Mouse (Mus musculus): ENCODE results near the gene Pde1c. TPM values are rescaled to one million over a fixed set of nuclear protein-coding genes. Genes with fewer than 3 reads are reported as not detected.

Pde1c gene
- polyA plus RNA-seq, 2 experiments, result 0.45 to 0.46 TPM

DNA sequence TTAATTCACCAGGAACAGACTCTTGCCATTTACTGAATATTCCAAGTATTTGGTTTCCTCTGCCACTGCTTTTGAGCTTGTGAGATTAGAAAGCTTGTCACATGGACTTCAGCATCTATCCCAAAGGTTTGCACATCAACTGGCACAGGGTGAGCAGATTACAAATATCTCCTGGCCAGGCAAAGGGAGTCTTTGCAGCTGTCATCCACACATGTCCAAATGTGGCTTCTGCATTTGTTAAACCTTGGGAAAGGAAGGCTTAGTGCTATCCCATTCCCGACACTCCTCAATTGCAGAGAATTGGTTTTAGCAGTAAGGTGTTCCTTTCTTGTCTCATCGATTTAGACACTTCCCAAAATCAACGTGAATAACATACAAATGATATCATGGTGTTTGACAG is 221.7 kb downstream of the Pde1c start:
- H3K36me3 ChIP-seq (replicated peaks; ENCODE audit: control insufficient read depth, insufficient read depth, low read depth), result no peaks in the 10 kb centered on the region
- no peaks in the 10 kb centered on the region for H3K9me3 ChIP-seq (ENCODE audit: control insufficient read depth, low read length)
- no peaks in the 10 kb centered on the region for H3K4me1 ChIP-seq (replicated peaks; ENCODE audit: control insufficient read depth in 2 of 2, insufficient read depth in 2 of 2, low read length in 1 of 2)
- 46% methylated on average over 3 of the region's 3 CpGs for WGBS (ENCODE audit: insufficient replicate concordance)
- ATAC-seq (ENCODE audit: insufficient read depth), result no peak
- H3K27ac ChIP-seq, result no peak overlapping the region
- no peak overlapping the region for H3K4me3 ChIP-seq (ENCODE audit: insufficient read depth in 1 of 2, low read depth in 2 of 2, low read length in 2 of 2)
- H3K9ac ChIP-seq (replicated peaks), result no peak overlapping the region
- H3K4me2 ChIP-seq (ENCODE audit: low read depth), result no peak overlapping the region
- H3K27me3 ChIP-seq (ENCODE audit: control insufficient read depth, insufficient read depth, low read length), result no peaks in the 10 kb centered on the region
- no peak for TF ChIP-seq EP300 (IDR thresholded peaks at IDR 0.05; ENCODE audit: low read depth)
- no peak for TF ChIP-seq CTCF (IDR thresholded peaks at IDR 0.05; ENCODE audit: low read depth)
- DNase-seq (ENCODE audit: low read depth in 3 of 3, low spot score in 3 of 3), result no peak

DNA sequence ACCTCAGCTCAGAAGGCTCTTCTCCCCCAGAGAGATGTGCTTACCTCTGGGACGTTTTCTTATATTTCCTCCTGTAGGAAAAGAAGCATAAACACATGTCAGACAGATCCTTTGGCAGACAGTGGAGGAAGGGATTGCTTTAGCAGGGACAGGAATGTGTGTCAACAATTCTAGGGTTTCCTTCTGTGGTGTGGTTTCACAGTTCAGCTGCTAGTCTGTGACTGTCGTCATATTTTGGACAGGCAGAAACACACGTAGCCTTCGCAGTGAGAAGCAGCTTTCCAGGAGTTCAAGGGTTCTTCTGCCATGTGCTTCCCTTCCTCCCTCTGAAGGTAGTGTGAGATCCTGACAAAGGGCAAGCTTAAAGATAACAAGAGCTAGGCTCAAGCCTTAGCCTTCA is 223.8 kb downstream of the Pde1c start:
- Histone ChIP-seq H3K27ac (no peak overlapping the region), H3K4me1 (replicated peaks; ENCODE audit: control insufficient read depth in 2 of 2, insufficient read depth in 2 of 2, low read length in 1 of 2) (no peaks in the 10 kb centered on the region), H3K9ac (replicated peaks) (no peak overlapping the region), H3K9me3 (ENCODE audit: control insufficient read depth, low read length) (no peaks in the 10 kb centered on the region), H3K4me2 (ENCODE audit: low read depth) (no peak overlapping the region), H3K36me3 (replicated peaks; ENCODE audit: control insufficient read depth, insufficient read depth, low read depth) (no peaks in the 10 kb centered on the region), H3K27me3 (ENCODE audit: control insufficient read depth, insufficient read depth, low read length) (no peaks in the 10 kb centered on the region), H3K4me3 (ENCODE audit: insufficient read depth in 1 of 2, low read depth in 2 of 2, low read length in 2 of 2) (no peak overlapping the region)
- TF ChIP-seq EP300 (IDR thresholded peaks at IDR 0.05; ENCODE audit: low read depth) (no peak), CTCF (IDR thresholded peaks at IDR 0.05; ENCODE audit: low read depth) (no peak)
- WGBS (ENCODE audit: insufficient replicate concordance), result 43% methylated on average over 4 of the region's 4 CpGs
- no peak for ATAC-seq (ENCODE audit: insufficient read depth)
- no peak for DNase-seq (ENCODE audit: low read depth in 3 of 3, low spot score in 3 of 3)

DNA sequence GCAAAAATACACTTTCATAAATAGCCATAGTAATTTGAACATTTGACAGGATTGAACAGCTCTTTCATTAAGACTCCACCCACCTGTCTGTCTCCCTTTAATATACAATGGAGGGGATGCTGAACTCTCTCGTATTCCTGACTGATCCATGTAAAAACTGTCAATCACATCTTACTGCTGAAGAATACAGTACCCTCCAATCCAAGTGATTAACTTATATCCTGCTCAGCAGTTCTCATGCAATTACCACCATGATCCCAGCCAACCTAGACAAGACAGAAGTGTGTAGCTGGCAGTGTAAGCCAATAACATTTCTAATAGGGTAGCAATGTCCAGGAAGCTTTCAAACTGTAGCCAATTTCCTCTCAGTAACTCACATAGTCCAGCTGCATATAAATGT is 226.9 kb downstream of the Pde1c start:
- Histone ChIP-seq H3K9ac (replicated peaks) (no peak overlapping the region), H3K27me3 (ENCODE audit: control insufficient read depth, insufficient read depth, low read length) (no peaks in the 10 kb centered on the region), H3K9me3 (ENCODE audit: control insufficient read depth, low read length) (no peaks in the 10 kb centered on the region), H3K36me3 (replicated peaks; ENCODE audit: control insufficient read depth, insufficient read depth, low read depth) (no peaks in the 10 kb centered on the region), H3K4me3 (ENCODE audit: insufficient read depth in 1 of 2, low read depth in 2 of 2, low read length in 2 of 2) (no peak overlapping the region), H3K4me2 (ENCODE audit: low read depth) (no peak overlapping the region), H3K27ac (no peak overlapping the region), H3K4me1 (replicated peaks; ENCODE audit: control insufficient read depth in 2 of 2, insufficient read depth in 2 of 2, low read length in 1 of 2) (no peaks in the 10 kb centered on the region)
- ATAC-seq (ENCODE audit: insufficient read depth) (no peak), DNase-seq (ENCODE audit: low read depth in 3 of 3, low spot score in 3 of 3) (no peak)
- TF ChIP-seq CTCF (IDR thresholded peaks at IDR 0.05; ENCODE audit: low read depth) (no peak), EP300 (IDR thresholded peaks at IDR 0.05; ENCODE audit: low read depth) (no peak)
- WGBS (ENCODE audit: insufficient replicate concordance), result 58% methylated on average over 1 of the region's 1 CpGs

DNA sequence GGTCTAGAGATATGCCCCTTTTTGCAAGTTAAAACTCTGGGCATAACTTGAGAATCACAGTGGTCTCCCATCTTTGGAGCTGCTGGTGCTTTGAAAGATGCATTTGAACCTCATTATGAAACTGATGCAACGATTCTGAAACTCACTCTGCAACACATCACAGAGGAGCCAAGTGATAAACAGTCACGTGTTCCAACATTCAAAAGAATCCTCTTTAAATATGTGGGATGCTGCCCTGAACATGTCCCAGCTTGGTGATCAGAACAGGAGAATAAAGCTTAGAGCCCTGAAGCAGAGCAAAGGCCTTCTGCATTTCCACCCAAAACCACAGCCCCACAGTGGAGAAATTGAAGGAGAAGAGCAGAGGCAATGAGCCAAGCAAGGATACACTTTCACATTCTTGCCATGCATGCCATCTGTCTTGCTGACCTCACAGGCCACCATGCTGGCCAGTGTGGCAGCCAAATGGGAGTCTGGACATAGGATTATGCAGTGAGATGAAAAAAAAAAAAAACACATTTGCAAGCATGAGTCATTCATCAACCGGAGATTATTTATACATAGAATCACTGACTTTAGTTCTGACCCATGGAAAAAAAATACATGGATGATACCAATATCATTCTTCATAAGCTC is 233.0 kb downstream of the Pde1c start:
- no peak for ATAC-seq (ENCODE audit: insufficient read depth)

DNA sequence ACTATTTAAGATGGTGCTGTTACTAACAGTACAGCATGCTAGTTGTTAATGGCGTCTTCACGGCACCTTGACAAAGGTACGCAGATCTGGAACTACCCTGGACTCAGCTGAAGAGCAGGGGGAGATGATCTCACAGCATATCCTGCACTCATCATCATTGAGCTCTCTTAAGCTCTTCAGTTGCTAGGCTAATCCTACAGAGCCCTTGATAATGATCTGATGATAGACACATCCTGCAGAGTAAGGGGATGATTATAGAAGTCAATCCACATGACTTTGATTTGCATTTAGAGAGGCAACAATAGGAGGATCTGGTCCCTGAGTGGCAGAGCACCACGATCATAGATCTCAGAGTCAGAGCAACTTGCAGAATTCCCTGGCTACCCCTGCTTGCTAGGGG is 236.8 kb downstream of the Pde1c start:
- Histone ChIP-seq H3K4me3 (ENCODE audit: insufficient read depth in 1 of 2, low read depth in 2 of 2, low read length in 2 of 2) (no peak overlapping the region), H3K27me3 (ENCODE audit: control insufficient read depth, insufficient read depth, low read length) (no peaks in the 10 kb centered on the region), H3K4me1 (replicated peaks; ENCODE audit: control insufficient read depth in 2 of 2, insufficient read depth in 2 of 2, low read length in 1 of 2) (no peaks in the 10 kb centered on the region), H3K36me3 (replicated peaks; ENCODE audit: control insufficient read depth, insufficient read depth, low read depth) (no peaks in the 10 kb centered on the region), H3K4me2 (ENCODE audit: low read depth) (no peak overlapping the region), H3K27ac (no peak overlapping the region), H3K9me3 (ENCODE audit: control insufficient read depth, low read length) (no peaks in the 10 kb centered on the region), H3K9ac (replicated peaks) (no peak overlapping the region)
- no peak for ATAC-seq (ENCODE audit: insufficient read depth)
- 62% methylated on average over 4 of the region's 4 CpGs for WGBS (ENCODE audit: insufficient replicate concordance)
- no peak for DNase-seq (ENCODE audit: low read depth in 3 of 3, low spot score in 3 of 3)
- no peak for TF ChIP-seq EP300 (IDR thresholded peaks at IDR 0.05; ENCODE audit: low read depth)
- no peak for TF ChIP-seq CTCF (IDR thresholded peaks at IDR 0.05; ENCODE audit: low read depth)

More for the DNA sequence above, 233.0 kb downstream of the Pde1c start:
- no peaks in the 10 kb centered on the region for H3K36me3 ChIP-seq (replicated peaks; ENCODE audit: control insufficient read depth, insufficient read depth, low read depth)
- no peak for TF ChIP-seq EP300 (IDR thresholded peaks at IDR 0.05; ENCODE audit: low read depth)
- H3K4me3 ChIP-seq (ENCODE audit: insufficient read depth in 1 of 2, low read depth in 2 of 2, low read length in 2 of 2), result no peak overlapping the region
- no peaks in the 10 kb centered on the region for H3K27me3 ChIP-seq (ENCODE audit: control insufficient read depth, insufficient read depth, low read length)
- H3K4me1 ChIP-seq (replicated peaks; ENCODE audit: control insufficient read depth in 2 of 2, insufficient read depth in 2 of 2, low read length in 1 of 2), result no peaks in the 10 kb centered on the region
- no peak overlapping the region for H3K4me2 ChIP-seq (ENCODE audit: low read depth)
- H3K9ac ChIP-seq (replicated peaks), result no peak overlapping the region
- no peak for DNase-seq (ENCODE audit: low read depth in 3 of 3, low spot score in 3 of 3)
- H3K27ac ChIP-seq, result no peak overlapping the region
- H3K9me3 ChIP-seq (ENCODE audit: control insufficient read depth, low read length), result no peaks in the 10 kb centered on the region
- WGBS (ENCODE audit: insufficient replicate concordance), result 61% methylated on average over 3 of the region's 3 CpGs
